In genomic region chr17:47942008-47942407, GRCm38 (mm10) we compare ENCODE assay signal across 23 mouse cellular contexts. TPM values are rescaled to one million over a fixed set of nuclear protein-coding genes. Genes with fewer than 3 reads are reported as not detected.
A peak's percentile ranks its signal among the peaks of the same experiment; 100 is the strongest.
DNase-seq lines count a peak whose midpoint lies in the region; ATAC-seq and TF ChIP-seq lines count a peak whose summit lies in the region.
"Had no signal": no experiment of that assay in that cellular context is flagged by ENCODE, and none has a peak within 500 bp of the region (broad histone marks: within the 10 kb centered on the region; RNA-seq: fewer than 3 reads in every experiment).

No protein-coding gene starts in this region.

- H3K9me3 ChIP-seq in limb, embryonic 13.5 days: no peaks in the 10 kb centered on the region
- no peaks in the 10 kb centered on the region for H3K9me3 ChIP-seq in limb, embryonic 10.5 days (replicated peaks)
- H3K9me3 ChIP-seq in liver, postnatal 0 days (ENCODE audit: low read length): no peaks in the 10 kb centered on the region
- H3K9me3 ChIP-seq in liver, embryonic 12.5 days (replicated peaks): no peaks in the 10 kb centered on the region
- H3K9me3 ChIP-seq: embryonic facial prominence, embryonic 13.5 days; hindbrain, embryonic 12.5 days; hindbrain, embryonic 15.5 days had no signal

- no peak overlapping the region for H3K4me3 ChIP-seq in limb, embryonic 13.5 days
- H3K4me3 ChIP-seq in limb, embryonic 10.5 days: no peak overlapping the region
- no peak overlapping the region for H3K4me3 ChIP-seq in liver, postnatal 0 days (ENCODE audit: low read depth, low read length)
- no peak overlapping the region for H3K4me3 ChIP-seq in liver, embryonic 12.5 days
- H3K4me3 ChIP-seq in bone marrow, adult 2 months (replicated peaks; ENCODE audit: control insufficient read depth, low read depth, low read length): no peak overlapping the region
- H3K4me3 ChIP-seq: embryonic facial prominence, embryonic 13.5 days; gastrocnemius, adult 2 months; hindbrain, embryonic 12.5 days; hindbrain, embryonic 15.5 days had no signal

- no peak for ATAC-seq in limb, embryonic 13.5 days (ENCODE audit: low FRiP score, low read depth)
- peak; percentile 70 for ATAC-seq in liver, postnatal 0 days
- ATAC-seq in liver, embryonic 12.5 days: no peak
- ATAC-seq: activated CD4-positive, CD25-positive, alpha-beta regulatory T cell, adult 4 months; forebrain, embryonic 14.5 days; forebrain, postnatal 0 days had no signal

- H3K36me3 ChIP-seq in limb, embryonic 13.5 days: no peaks in the 10 kb centered on the region
- H3K36me3 ChIP-seq in limb, embryonic 10.5 days: no peaks in the 10 kb centered on the region
- no peaks in the 10 kb centered on the region for H3K36me3 ChIP-seq in liver, postnatal 0 days (replicated peaks; ENCODE audit: insufficient read depth, low read length)
- H3K36me3 ChIP-seq in liver, embryonic 12.5 days: no peaks in the 10 kb centered on the region
- H3K36me3 ChIP-seq: embryonic facial prominence, embryonic 13.5 days; hindbrain, embryonic 12.5 days; hindbrain, embryonic 15.5 days had no signal

- DNase-seq in limb, embryonic 10.5 days (ENCODE audit: low spot score): no peak
- DNase-seq in liver, postnatal 0 days: no peak
- DNase-seq in urinary bladder, adult 2 months (ENCODE audit: low spot score): no peak
- no peak for DNase-seq in left cerebral cortex, adult 18-20 months (ENCODE audit: low spot score in 2 of 2)
- DNase-seq: adrenal gland, postnatal 10 days; adrenal gland, postnatal 36 days; cerebellum, adult 11 months; cerebellum, adult 2 months; cerebellum, adult 9-11 months; cerebellum, postnatal 25 days; forebrain, postnatal 0 days; gastrocnemius, adult 2 months; gastrocnemius, postnatal 14 days; heart, adult 11 months had no signal

- TF ChIP-seq CTCF in liver, postnatal 0 days (IDR thresholded peaks at IDR 0.05; ENCODE audit: low read depth): no peak
- no peak for TF ChIP-seq CTCF in bone marrow, adult 2 months (IDR thresholded peaks at IDR 0.05; ENCODE audit: control insufficient read depth, insufficient read depth, low read length)

- H3K27me3 ChIP-seq in limb, embryonic 13.5 days: 0 out of 2 replicates have a peak, but pooled peaks cover 2% of the 10 kb centered on the region
- H3K27me3 ChIP-seq in limb, embryonic 10.5 days (ENCODE audit: low read depth, poor library complexity, severe bottlenecking): peaks cover 56% of the 10 kb centered on the region
- no peaks in the 10 kb centered on the region for H3K27me3 ChIP-seq in liver, postnatal 0 days (ENCODE audit: insufficient read depth, low read length)
- H3K27me3 ChIP-seq in liver, embryonic 12.5 days (replicated peaks): peaks cover 10% of the 10 kb centered on the region

- no peak overlapping the region for H3K27ac ChIP-seq in limb, embryonic 13.5 days
- H3K27ac ChIP-seq in limb, embryonic 10.5 days: no peak overlapping the region; the same call in 1 of the 2 replicates
- H3K27ac ChIP-seq in liver, postnatal 0 days (ENCODE audit: low read depth): peak overlapping the region; percentile 44; the same call in 1 of the 2 replicates
- no peak overlapping the region for H3K27ac ChIP-seq in liver, embryonic 12.5 days
- peak overlapping the region; percentile 78 for H3K27ac ChIP-seq in bone marrow, adult 2 months (ENCODE audit: control insufficient read depth, insufficient read depth, low read depth, low read length, poor library complexity)
- H3K27ac ChIP-seq: embryonic facial prominence, embryonic 13.5 days; gastrocnemius, adult 2 months; hindbrain, embryonic 12.5 days; hindbrain, embryonic 15.5 days had no signal

- no peak for TF ChIP-seq EP300 in liver, postnatal 0 days (IDR thresholded peaks at IDR 0.05; ENCODE audit: low read depth)

- WGBS in limb, embryonic 13.5 days: 66% methylated on average over 4 of the region's 4 CpGs
- 87% methylated on average over 4 of the region's 4 CpGs for WGBS in limb, embryonic 10.5 days
- WGBS in liver, postnatal 0 days (ENCODE audit: insufficient replicate concordance): 53% methylated on average over 4 of the region's 4 CpGs
- WGBS in liver, embryonic 12.5 days (ENCODE audit: insufficient replicate concordance): 72% methylated on average over 4 of the region's 4 CpGs
- WGBS in bone marrow, adult 2 months: 63% methylated on average over 4 of the region's 4 CpGs

- peak overlapping the region; percentile 31; the same call in 1 of the 2 replicates for H3K9ac ChIP-seq in limb, embryonic 13.5 days
- H3K9ac ChIP-seq in liver, postnatal 0 days (replicated peaks): no peak overlapping the region; the same call in 1 of the 2 replicates
- no peak overlapping the region for H3K9ac ChIP-seq in liver, embryonic 12.5 days
- H3K9ac ChIP-seq: embryonic facial prominence, embryonic 13.5 days; forebrain, postnatal 0 days; hindbrain, embryonic 12.5 days; hindbrain, embryonic 15.5 days had no signal

- H3K4me1 ChIP-seq in limb, embryonic 13.5 days: peaks cover 48% of the 10 kb centered on the region
- peaks cover 58% of the 10 kb centered on the region for H3K4me1 ChIP-seq in limb, embryonic 10.5 days
- H3K4me1 ChIP-seq in liver, postnatal 0 days (ENCODE audit: insufficient read depth): peaks cover 12% of the 10 kb centered on the region
- H3K4me1 ChIP-seq in liver, embryonic 12.5 days: peaks cover 21% of the 10 kb centered on the region
- no peaks in the 10 kb centered on the region; the same call in 1 of the 2 replicates for H3K4me1 ChIP-seq in bone marrow, adult 2 months (ENCODE audit: control insufficient read depth, insufficient read depth, low read length)
- H3K4me1 ChIP-seq: hindbrain, embryonic 15.5 days had no signal

- no peak overlapping the region for H3K4me2 ChIP-seq in limb, embryonic 13.5 days (replicated peaks)
- no peak overlapping the region for H3K4me2 ChIP-seq in liver, postnatal 0 days (ENCODE audit: low read depth, low read length)
- H3K4me2 ChIP-seq in liver, embryonic 12.5 days: no peak overlapping the region
- H3K4me2 ChIP-seq: embryonic facial prominence, embryonic 13.5 days; heart, embryonic 11.5 days; hindbrain, embryonic 12.5 days; hindbrain, embryonic 15.5 days had no signal

- no peak for TF ChIP-seq POLR2A in bone marrow, adult 2 months (IDR thresholded peaks at IDR 0.05; ENCODE audit: borderline replicate concordance, control insufficient read depth, low read depth, low read length)

RNA-seq across cellular contexts. Expression of gene Foxp4, which starts 17.6 kb away (rescaled TPM):
- polyA plus RNA-seq in limb, embryonic 13.5 days (2015; fragmentation: Nextera tagmentation; extraction: Ambion mirVana): 25.9 and 30.2 TPM in 2 replicates
- 23.2 and 27.2 TPM in 2 replicates for polyA plus RNA-seq in limb, embryonic 10.5 days (2016; fragmentation: Nextera tagmentation; extraction: Ambion mirVana)
- polyA plus RNA-seq in liver, postnatal 0 days (2015; fragmentation: Nextera tagmentation; extraction: Ambion mirVana): 5.9 and 6.2 TPM in 2 replicates
- 13.7 and 13.9 TPM in 2 replicates for polyA plus RNA-seq in liver, embryonic 12.5 days (2016; fragmentation: Nextera tagmentation; extraction: Ambion mirVana)
- polyA plus RNA-seq in bone marrow, adult 2 months (2011; ENCODE audit: insufficient read depth, insufficient read length, low replicate concordance, missing spikeins): 10.2 and 14.6 TPM in 2 replicates
- polyA plus RNA-seq in urinary bladder, adult 2 months (2012; rRNA removed): 23.6 and 36.5 TPM in 2 replicates
- total RNA-seq in left cerebral cortex, adult 18-20 months (2021): 10 to 100 TPM; 47.6 to 47.8 TPM

Comparison
In these comparisons a context has a peak if more than half of its experiments do, and no peak if none do; other contexts are left out.
1. H3K27ac ChIP-seq: peak in liver, postnatal 0 days (single experiment) and bone marrow, adult 2 months (single experiment); none in limb, embryonic 13.5 days (single experiment), limb, embryonic 10.5 days (single experiment) and liver, embryonic 12.5 days (single experiment).